Mouse (Mus musculus): Measurements from ENCODE around the gene Mgea5. TPM values are rescaled to one million over a fixed set of nuclear protein-coding genes. Genes with fewer than 3 reads are reported as not detected.
A peak's percentile ranks its signal among the peaks of the same experiment; 100 is the strongest.

The Mgea5 gene
- 135 and 154 TPM in 2 replicates for total RNA-seq (2014; rRNA removed)
- 74.2 and 78.0 TPM in 2 replicates for polyA plus RNA-seq (2015; fragmentation: Nextera tagmentation; extraction: Ambion mirVana)

GRCm38 (mm10) chr19:45783181-45783932 is at the start of gene Mgea5:
Gene Mgea5 (minus strand): TSS chr19:45783837.
- peak; percentile 100 for DNase-seq (ENCODE audit: low spot score)
- Histone ChIP-seq H3K9me3 (ENCODE audit: low read length) (no peaks in the 10 kb centered on the region), H3K9ac (replicated peaks; ENCODE audit: low read length) (peak within 1 kb of the TSS; percentile 97), H3K36me3 (ENCODE audit: insufficient read depth, low read length) (peaks cover 4% of the 10 kb centered on the region), H3K4me1 (ENCODE audit: insufficient read depth, low read length) (0 out of 2 replicates have a peak, but pooled peaks cover 11% of the 10 kb centered on the region), H3K27ac (peak within 1 kb of the TSS; percentile 99), H3K4me3 (ENCODE audit: low read length) (peak within 1 kb of the TSS; percentile 83), H3K27me3 (ENCODE audit: insufficient read depth, low read length) (no peaks in the 10 kb centered on the region), H3K4me2 (ENCODE audit: low read depth, low read length) (peak within 1 kb of the TSS; percentile 76)
- no peak for TF ChIP-seq CTCF (IDR thresholded peaks at IDR 0.05; ENCODE audit: low read depth)
- under 1% methylated on average over 65 of the region's 71 CpGs for WGBS
- peak; percentile 98 for ATAC-seq

- no peak for TF ChIP-seq CTCF (IDR thresholded peaks at IDR 0.05; ENCODE audit: low read depth)
- Histone ChIP-seq H3K9ac (replicated peaks; ENCODE audit: low read length) (no peak overlapping the region), H3K9me3 (ENCODE audit: low read length) (no peaks in the 10 kb centered on the region), H3K4me3 (ENCODE audit: low read length) (no peak overlapping the region), H3K36me3 (ENCODE audit: insufficient read depth, low read length) (no peaks in the 10 kb centered on the region), H3K4me2 (ENCODE audit: low read depth, low read length) (no peak overlapping the region), H3K27me3 (ENCODE audit: insufficient read depth, low read length) (no peaks in the 10 kb centered on the region), H3K4me1 (ENCODE audit: insufficient read depth, low read length) (no peaks in the 10 kb centered on the region), H3K27ac (no peak overlapping the region)
- DNase-seq (ENCODE audit: low spot score) (no peak), ATAC-seq (no peak)
- 59% methylated on average over 2 of the region's 2 CpGs for WGBS
Observed at GRCm38 (mm10) chr19:45830679-45831078, 47.0 kb upstream of the Mgea5 start.

- peak; percentile 18 for TF ChIP-seq CTCF (IDR thresholded peaks at IDR 0.05; ENCODE audit: low read depth)
- H3K27ac ChIP-seq, result no peak overlapping the region
- H3K4me1 ChIP-seq (ENCODE audit: insufficient read depth, low read length), result no peaks in the 10 kb centered on the region
- no peak overlapping the region for H3K9ac ChIP-seq (replicated peaks; ENCODE audit: low read length)
- H3K36me3 ChIP-seq (ENCODE audit: insufficient read depth, low read length), result no peaks in the 10 kb centered on the region
- 97% methylated on average over 3 of the region's 3 CpGs for WGBS
- no peak overlapping the region for H3K4me3 ChIP-seq (ENCODE audit: low read length)
- H3K27me3 ChIP-seq (ENCODE audit: insufficient read depth, low read length), result no peaks in the 10 kb centered on the region
- no peak for DNase-seq (ENCODE audit: low spot score)
- no peaks in the 10 kb centered on the region for H3K9me3 ChIP-seq (ENCODE audit: low read length)
- ATAC-seq, result no peak
- no peak overlapping the region for H3K4me2 ChIP-seq (ENCODE audit: low read depth, low read length)
Observed at GRCm38 (mm10) chr19:45827736-45828135, 44.1 kb upstream of the Mgea5 start.

- no peak for TF ChIP-seq CTCF (IDR thresholded peaks at IDR 0.05; ENCODE audit: low read depth)
- Histone ChIP-seq H3K9me3 (ENCODE audit: low read length) (no peaks in the 10 kb centered on the region), H3K4me1 (ENCODE audit: insufficient read depth, low read length) (peaks cover 1% of the 10 kb centered on the region; the same call in 1 of the 2 replicates), H3K9ac (replicated peaks; ENCODE audit: low read length) (no peak overlapping the region), H3K36me3 (ENCODE audit: insufficient read depth, low read length) (no peaks in the 10 kb centered on the region), H3K27ac (no peak overlapping the region), H3K4me3 (ENCODE audit: low read length) (no peak overlapping the region), H3K27me3 (ENCODE audit: insufficient read depth, low read length) (no peaks in the 10 kb centered on the region), H3K4me2 (ENCODE audit: low read depth, low read length) (no peak overlapping the region)
- ATAC-seq (no peak), DNase-seq (ENCODE audit: low spot score) (no peak)
- WGBS, result 82% methylated on average over 5 of the region's 5 CpGs
Observed at GRCm38 (mm10) chr19:45827125-45827524, 43.5 kb upstream of the Mgea5 start.

GRCm38 (mm10) chr19:45826146-45826545 is 42.5 kb upstream of the Mgea5 start:
- H3K4me3 ChIP-seq (ENCODE audit: low read length), result no peak overlapping the region
- WGBS, result 90% methylated on average over 3 of the region's 3 CpGs
- H3K27ac ChIP-seq, result no peak overlapping the region
- no peaks in the 10 kb centered on the region for H3K27me3 ChIP-seq (ENCODE audit: insufficient read depth, low read length)
- no peaks in the 10 kb centered on the region for H3K9me3 ChIP-seq (ENCODE audit: low read length)
- peaks cover 10% of the 10 kb centered on the region; the same call in 1 of the 2 replicates for H3K4me1 ChIP-seq (ENCODE audit: insufficient read depth, low read length)
- H3K36me3 ChIP-seq (ENCODE audit: insufficient read depth, low read length), result no peaks in the 10 kb centered on the region
- DNase-seq (ENCODE audit: low spot score) (no peak), ATAC-seq (no peak)
- no peak overlapping the region for H3K4me2 ChIP-seq (ENCODE audit: low read depth, low read length)
- no peak overlapping the region for H3K9ac ChIP-seq (replicated peaks; ENCODE audit: low read length)
- no peak for TF ChIP-seq CTCF (IDR thresholded peaks at IDR 0.05; ENCODE audit: low read depth)

- H3K36me3 ChIP-seq (ENCODE audit: insufficient read depth, low read length), result peaks cover 4% of the 10 kb centered on the region; the same call in 1 of the 2 replicates
- no peaks in the 10 kb centered on the region for H3K9me3 ChIP-seq (ENCODE audit: low read length)
- no peak overlapping the region for H3K27ac ChIP-seq
- H3K4me1 ChIP-seq (ENCODE audit: insufficient read depth, low read length), result peaks cover 10% of the 10 kb centered on the region; the same call in 1 of the 2 replicates
- WGBS, result 28% methylated on average over 5 of the region's 5 CpGs
- H3K4me3 ChIP-seq (ENCODE audit: low read length), result no peak overlapping the region
- TF ChIP-seq CTCF (IDR thresholded peaks at IDR 0.05; ENCODE audit: low read depth), result no peak
- H3K27me3 ChIP-seq (ENCODE audit: insufficient read depth, low read length), result no peaks in the 10 kb centered on the region
- DNase-seq (ENCODE audit: low spot score) (peak; percentile 75), ATAC-seq (no peak; the same call in 1 of the 2 replicates)
- no peak overlapping the region for H3K9ac ChIP-seq (replicated peaks; ENCODE audit: low read length)
- H3K4me2 ChIP-seq (ENCODE audit: low read depth, low read length), result no peak overlapping the region
Observed at GRCm38 (mm10) chr19:45821832-45822231, 38.2 kb upstream of the Mgea5 start.

All from hindbrain, postnatal 0 days (tissue).